Mouse (Mus musculus) NIH3T3 (cell line): Measurements from ENCODE around the gene Cdc37.

ENCODE experiments used
- DNase-seq: peaks from one replicate; pipeline ENCODE4 v3.0.0-alpha.2; 2012; ENCODE audit warnings: low read depth

Cdc37 gene

GRCm38 (mm10) chr9:21097793-21098192 is 52.0 kb downstream of the Cdc37 start:
- DNase-seq, result peak; percentile 76

- no peak for DNase-seq
Measured at GRCm38 (mm10) chr9:21095958-21096357, 53.8 kb downstream of the Cdc37 start.

GRCm38 (mm10) chr9:21093423-21093822 is 56.4 kb downstream of the Cdc37 start:
- no peak for DNase-seq

- DNase-seq, result peak; percentile 97
Measured at GRCm38 (mm10) chr9:21091707-21092320, 58.0 kb downstream of the Cdc37 start, which contains the start of the genes Gm38431 and Raver1. Gm38431 (minus strand) TSS chr9:21091997. Raver1 (minus strand) TSS chr9:21092008.

DNA sequence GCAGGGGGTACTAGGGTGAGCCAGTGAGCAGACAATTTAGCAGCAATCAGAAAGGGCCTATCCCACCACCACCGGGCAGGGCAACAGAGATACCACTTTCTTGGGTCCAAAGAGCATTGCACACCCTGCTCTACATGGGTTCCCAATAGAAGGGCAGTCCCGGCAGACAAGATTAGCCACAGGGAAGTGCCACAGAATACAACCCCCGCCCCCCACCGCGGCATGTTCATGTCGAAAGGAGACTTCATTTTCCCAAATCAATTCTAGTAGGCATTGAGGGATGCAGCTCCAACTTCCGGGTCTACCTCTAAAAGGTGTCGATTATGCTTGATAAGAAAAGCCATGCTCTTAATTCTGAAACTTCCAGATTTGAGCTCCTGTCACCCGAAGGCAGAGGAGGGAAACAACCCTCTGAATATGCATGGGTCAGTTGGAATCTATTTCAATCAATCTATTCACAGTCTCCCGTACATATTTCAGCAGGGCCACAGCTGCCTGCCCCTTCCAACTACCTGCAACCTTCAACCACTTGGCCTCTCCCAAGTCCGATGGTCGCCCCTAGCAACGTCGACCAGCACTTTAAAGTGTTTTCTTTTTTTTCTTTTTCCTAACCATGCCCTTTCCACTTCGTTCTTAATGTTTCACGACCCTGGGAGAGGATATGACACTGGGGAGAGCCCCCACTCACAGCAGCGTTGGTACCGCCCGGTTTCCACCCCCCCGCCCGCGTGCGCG is 58.6 kb downstream of the Cdc37 start:
- DNase-seq, result no peak

DNA sequence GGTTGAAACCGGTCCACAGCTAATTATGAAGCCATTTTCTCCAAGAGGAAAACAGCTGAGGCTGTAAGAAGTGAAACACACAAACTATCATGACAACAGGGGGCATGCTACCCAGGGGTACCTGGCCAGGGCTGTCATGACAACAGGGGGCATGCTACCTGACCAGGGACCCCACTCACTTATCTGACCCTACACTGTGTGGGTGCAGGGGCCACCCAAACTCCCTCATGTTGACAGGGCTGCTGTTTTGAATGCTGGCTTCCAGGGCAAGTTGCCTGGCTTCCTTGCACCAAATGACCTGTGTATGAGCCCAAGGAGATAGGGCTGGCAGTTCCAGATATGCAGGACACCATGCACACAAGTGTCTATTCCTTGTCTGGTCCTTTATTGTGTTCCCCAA is 59.2 kb downstream of the Cdc37 start:
- no peak for DNase-seq

DNA sequence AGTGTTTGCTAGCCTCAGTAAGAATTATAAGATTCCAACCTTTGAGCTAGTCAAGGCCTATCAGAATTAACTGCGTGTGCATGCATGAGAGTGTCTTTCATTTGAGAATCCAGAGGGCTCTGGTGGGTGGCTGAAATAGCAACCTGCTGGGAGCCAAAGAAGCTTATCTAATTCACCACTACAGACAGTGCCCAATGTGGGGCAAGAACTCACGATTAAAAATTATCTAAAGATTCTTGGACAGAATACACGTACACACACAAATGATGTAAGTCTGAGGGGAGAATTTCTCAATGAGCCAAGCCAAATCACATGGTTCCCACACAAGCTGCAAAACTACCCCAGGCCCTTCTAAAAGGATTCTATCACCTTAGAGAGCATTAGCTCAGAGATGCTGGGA is 66.5 kb downstream of the Cdc37 start:
- no peak for DNase-seq
